Mouse (Mus musculus) hindbrain, embryonic 12.5 days (tissue): ENCODE results near the gene Gm43720. TPM values are rescaled to one million over a fixed set of nuclear protein-coding genes. Genes with fewer than 3 reads are reported as not detected.

ENCODE experiments used
- ATAC-seq: fragments of 200-750 bp; cut with Nextera tagmentation; 2 replicates; pipeline ENCODE4 v1.8.0; 2017; ENCODE audit warnings: moderate TSS enrichment; ENCODE audit not compliant: low FRiP score
- H3K27ac ChIP-seq: fragments of 300-500 bp; sonication (generic); 2 replicates; pipeline ENCODE4 v1.5.1; 2016; ENCODE audit warnings: mild to moderate bottlenecking
- H3K27me3 ChIP-seq: fragments of 300-500 bp; sonication (generic); 2 replicates; pipeline ENCODE4 v1.6.1; 2016; ENCODE audit warnings: mild to moderate bottlenecking
- H3K36me3 ChIP-seq: fragments of 300-500 bp; sonication (generic); 2 replicates; pipeline ENCODE4 v1.6.1; 2016; ENCODE audit warnings: mild to moderate bottlenecking
- H3K4me1 ChIP-seq: fragments of 300-500 bp; sonication (generic); 2 replicates; pipeline ENCODE4 v1.6.1; 2016
- H3K4me2 ChIP-seq: fragments of 300-500 bp; sonication (generic); replicated peaks from 2 replicates; pipeline ENCODE4 v1.6.1; 2016; ENCODE audit warnings: mild to moderate bottlenecking
- H3K4me3 ChIP-seq: fragments of 300-500 bp; sonication (generic); 2 replicates; pipeline ENCODE4 v1.5.1; 2016; ENCODE audit warnings: mild to moderate bottlenecking
- H3K9ac ChIP-seq: fragments of 300-500 bp; sonication (generic); 2 replicates; pipeline ENCODE4 v1.6.1; 2016; ENCODE audit warnings: mild to moderate bottlenecking, moderate library complexity
- H3K9me3 ChIP-seq: fragments of 300-500 bp; sonication (generic); replicated peaks from 2 replicates; pipeline ENCODE4 v1.6.1; 2016; ENCODE audit warnings: mild to moderate bottlenecking
- WGBS: fragments of 180-500 bp; shearing (Covaris S2); methylation state at CpG from one replicate; pipeline ENCODE4 v1.1.7; 2016; 5-methylcytosine and 5-hydroxymethylcytosine counted together
- polyA plus RNA-seq: library from polyadenylated mRNA; unstranded; fragments of >200 nt; fragmentation: Nextera tagmentation; extraction: Ambion mirVana; gene quantifications from 2 replicates; pipeline ENCODE4 v1.2.1, GENCODE M21; 2016

Gene Gm43720
- polyA plus RNA-seq, 1 experiment from 2014 or later = 0.12 TPM

GRCm38 (mm10) chr5:138274186-138274585 lies 5.6 kb downstream of the Gm43720 start:
- WGBS = 52% methylated on average over 8 of the region's 8 CpGs
- H3K4me3 ChIP-seq = no peak overlapping the region
- H3K27ac ChIP-seq = no peak overlapping the region
- peaks cover 32% of the 10 kb centered on the region for H3K36me3 ChIP-seq
- H3K4me1 ChIP-seq = peaks cover 75% of the 10 kb centered on the region
- H3K9me3 ChIP-seq = no peaks in the 10 kb centered on the region
- no peak overlapping the region; the same call in 1 of the 2 replicates for H3K4me2 ChIP-seq
- peak overlapping the region; percentile 39; the same call in 1 of the 2 replicates for H3K9ac ChIP-seq
- no peak for ATAC-seq
- H3K27me3 ChIP-seq = no peaks in the 10 kb centered on the region; the same call in 1 of the 2 replicates

GRCm38 (mm10) chr5:138272409-138272923 lies 7.3 kb downstream of the Gm43720 start, which contains the start of gene Gal3st4:
Gene Gal3st4, minus strand, starts transcription at chr5:138272840.
- H3K4me1 ChIP-seq = peaks cover 60% of the 10 kb centered on the region
- no peaks in the 10 kb centered on the region; the same call in 1 of the 2 replicates for H3K27me3 ChIP-seq
- H3K9me3 ChIP-seq = no peaks in the 10 kb centered on the region
- peak within 1 kb of the TSS; percentile 19 for H3K4me3 ChIP-seq
- peak within 1 kb of the TSS; percentile 39 for H3K4me2 ChIP-seq
- peak within 1 kb of the TSS; percentile 55 for H3K27ac ChIP-seq
- WGBS = 1% methylated on average over 12 of the region's 12 CpGs
- H3K36me3 ChIP-seq = peaks cover 26% of the 10 kb centered on the region
- peak within 1 kb of the TSS; percentile 45; the same call in 1 of the 2 replicates for H3K9ac ChIP-seq
- ATAC-seq = no peak

- 51% methylated on average over 3 of the region's 3 CpGs for WGBS
- Histone ChIP-seq H3K9ac (no peak overlapping the region), H3K9me3 (no peaks in the 10 kb centered on the region), H3K27me3 (no peaks in the 10 kb centered on the region; the same call in 1 of the 2 replicates), H3K4me2 (no peak overlapping the region), H3K4me3 (no peak overlapping the region), H3K27ac (no peak overlapping the region), H3K4me1 (peaks cover 47% of the 10 kb centered on the region), H3K36me3 (peaks cover 17% of the 10 kb centered on the region)
- ATAC-seq = no peak
Observed at GRCm38 (mm10) chr5:138271232-138271631, 8.5 kb downstream of the Gm43720 start.

DNA sequence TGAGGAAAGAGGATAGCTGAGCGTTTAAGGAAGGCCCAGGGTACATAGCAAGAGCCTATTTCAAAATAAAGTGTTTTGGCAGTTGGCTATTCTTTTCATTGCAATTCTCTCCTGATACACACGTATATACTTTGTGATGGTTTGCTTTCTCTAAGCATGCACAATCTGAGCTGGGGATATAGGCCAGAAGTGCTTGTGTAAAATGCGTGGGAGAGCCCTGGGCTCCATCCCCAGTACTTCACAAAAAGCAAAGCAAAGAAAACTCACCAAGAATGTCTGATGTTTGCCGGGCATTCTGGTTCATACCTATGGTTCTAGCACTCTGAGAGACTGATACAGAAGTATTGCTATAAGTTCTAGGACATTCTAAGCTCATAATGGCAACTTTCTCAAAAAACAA lies 10.8 kb downstream of the Gm43720 start:
- H3K4me3 ChIP-seq = no peak overlapping the region
- no peak overlapping the region for H3K9ac ChIP-seq
- no peaks in the 10 kb centered on the region for H3K9me3 ChIP-seq
- no peak for ATAC-seq
- no peak overlapping the region for H3K4me2 ChIP-seq
- peaks cover 9% of the 10 kb centered on the region for H3K36me3 ChIP-seq
- WGBS = 78% methylated on average over 4 of the region's 4 CpGs
- no peaks in the 10 kb centered on the region; the same call in 1 of the 2 replicates for H3K27me3 ChIP-seq
- peaks cover 32% of the 10 kb centered on the region for H3K4me1 ChIP-seq
- no peak overlapping the region for H3K27ac ChIP-seq

GRCm38 (mm10) chr5:138267114-138267513 lies 12.6 kb downstream of the Gm43720 start:
- Histone ChIP-seq H3K9me3 (no peaks in the 10 kb centered on the region), H3K4me2 (no peak overlapping the region), H3K27ac (no peak overlapping the region), H3K36me3 (peaks cover 8% of the 10 kb centered on the region), H3K4me1 (peaks cover 28% of the 10 kb centered on the region), H3K27me3 (no peaks in the 10 kb centered on the region; the same call in 1 of the 2 replicates), H3K9ac (no peak overlapping the region), H3K4me3 (no peak overlapping the region)
- ATAC-seq = no peak
- 93% methylated on average over 3 of the region's 3 CpGs for WGBS

DNA sequence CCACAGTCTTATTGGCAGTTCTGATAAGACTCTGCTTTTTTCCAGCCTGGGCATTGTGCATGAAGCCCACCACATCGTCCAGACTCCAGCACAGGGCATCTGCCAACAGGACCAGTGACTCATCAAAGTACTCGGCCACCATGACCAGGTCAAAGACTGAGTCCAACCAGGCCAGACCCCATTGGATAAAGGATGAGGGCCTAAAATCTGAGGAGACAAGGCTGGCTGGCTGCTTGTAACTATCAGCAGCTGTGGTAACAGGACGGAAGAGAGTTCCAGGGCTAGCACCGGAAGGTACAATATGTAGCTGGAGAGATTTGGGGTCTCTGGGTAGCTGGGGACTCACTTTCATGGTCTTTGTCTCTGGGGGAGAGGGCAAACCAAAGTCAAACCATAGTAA lies 14.0 kb downstream of the Gm43720 start:
- no peaks in the 10 kb centered on the region for H3K27me3 ChIP-seq
- no peaks in the 10 kb centered on the region for H3K9me3 ChIP-seq
- H3K4me1 ChIP-seq = peaks cover 22% of the 10 kb centered on the region
- no peak overlapping the region for H3K4me2 ChIP-seq
- H3K4me3 ChIP-seq = no peak overlapping the region
- no peak overlapping the region for H3K27ac ChIP-seq
- over 99% methylated on average over 4 of the region's 4 CpGs for WGBS
- no peak for ATAC-seq
- peaks cover 22% of the 10 kb centered on the region for H3K36me3 ChIP-seq
- no peak overlapping the region for H3K9ac ChIP-seq

GRCm38 (mm10) chr5:138264207-138264578 lies 15.6 kb downstream of the Gm43720 start:
- H3K4me1 ChIP-seq = peaks cover 25% of the 10 kb centered on the region
- H3K9ac ChIP-seq = peak overlapping the region; percentile 97
- peak overlapping the region; percentile 97 for H3K4me3 ChIP-seq
- WGBS = 18% methylated on average over 6 of the region's 6 CpGs
- peak overlapping the region; percentile 81; the same call in 1 of the 2 replicates for H3K27ac ChIP-seq
- H3K4me2 ChIP-seq = peak overlapping the region; percentile 100
- peaks cover 36% of the 10 kb centered on the region for H3K36me3 ChIP-seq
- H3K27me3 ChIP-seq = no peaks in the 10 kb centered on the region
- no peak for ATAC-seq
- no peaks in the 10 kb centered on the region for H3K9me3 ChIP-seq

- peak within 1 kb of the TSS; percentile 81 for H3K27ac ChIP-seq
- H3K4me1 ChIP-seq = peaks cover 25% of the 10 kb centered on the region
- peaks cover 42% of the 10 kb centered on the region for H3K36me3 ChIP-seq
- peak within 1 kb of the TSS; percentile 97 for H3K9ac ChIP-seq
- no peaks in the 10 kb centered on the region for H3K27me3 ChIP-seq
- H3K4me2 ChIP-seq = peak within 1 kb of the TSS; percentile 100
- H3K9me3 ChIP-seq = no peaks in the 10 kb centered on the region
- H3K4me3 ChIP-seq = peak within 1 kb of the TSS; percentile 97
- ATAC-seq = peak; percentile 84
- under 1% methylated on average over 67 of the region's 71 CpGs for WGBS
Observed at GRCm38 (mm10) chr5:138263260-138264206, 16.2 kb downstream of the Gm43720 start, which contains the start of gene BC037034. Gene BC037034, minus strand, starts transcription at chr5:138264033.

GRCm38 (mm10) chr5:138262582-138263240 lies 17.0 kb downstream of the Gm43720 start:
- Histone ChIP-seq H3K4me3 (peak overlapping the region; percentile 97), H3K36me3 (peaks cover 49% of the 10 kb centered on the region), H3K4me1 (peaks cover 25% of the 10 kb centered on the region), H3K9ac (peak overlapping the region; percentile 97), H3K4me2 (peak overlapping the region; percentile 100), H3K9me3 (no peaks in the 10 kb centered on the region), H3K27me3 (no peaks in the 10 kb centered on the region), H3K27ac (no peak overlapping the region)
- ATAC-seq = no peak
- WGBS = 68% methylated on average over 18 of the region's 18 CpGs

DNA sequence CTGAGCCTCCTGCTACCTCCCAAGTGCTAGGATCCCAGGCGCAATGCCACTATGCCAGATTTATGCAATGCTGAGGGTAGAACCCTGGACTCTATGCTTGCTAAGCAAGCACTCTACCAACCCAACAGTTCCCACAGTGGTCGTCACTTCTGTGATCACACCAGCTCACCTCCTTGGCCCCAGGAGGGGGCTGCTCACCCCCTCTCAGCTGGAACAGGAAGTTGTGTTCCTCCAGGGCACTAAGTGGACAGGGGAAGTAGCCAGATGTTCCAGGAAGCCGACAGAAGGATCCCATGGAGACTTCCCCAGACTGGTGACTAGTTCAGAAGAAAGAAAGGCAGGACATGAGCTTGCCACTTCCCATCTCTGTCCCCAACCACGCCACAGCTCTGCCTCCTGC lies 17.8 kb downstream of the Gm43720 start:
- H3K9me3 ChIP-seq = no peaks in the 10 kb centered on the region
- peak overlapping the region; percentile 100; the same call in 1 of the 2 replicates for H3K4me2 ChIP-seq
- peaks cover 25% of the 10 kb centered on the region for H3K4me1 ChIP-seq
- H3K9ac ChIP-seq = peak overlapping the region; percentile 5; the same call in 1 of the 2 replicates
- ATAC-seq = no peak
- H3K36me3 ChIP-seq = peaks cover 49% of the 10 kb centered on the region
- 86% methylated on average over 4 of the region's 4 CpGs for WGBS
- no peaks in the 10 kb centered on the region for H3K27me3 ChIP-seq
- no peak overlapping the region for H3K27ac ChIP-seq
- H3K4me3 ChIP-seq = no peak overlapping the region; the same call in 1 of the 2 replicates

GRCm38 (mm10) chr5:138260834-138261233 lies 18.9 kb downstream of the Gm43720 start:
- Histone ChIP-seq H3K4me1 (peaks cover 31% of the 10 kb centered on the region), H3K9ac (no peak overlapping the region), H3K4me2 (no peak overlapping the region), H3K4me3 (no peak overlapping the region), H3K9me3 (no peaks in the 10 kb centered on the region), H3K27me3 (no peaks in the 10 kb centered on the region), H3K27ac (no peak overlapping the region), H3K36me3 (peaks cover 43% of the 10 kb centered on the region)
- ATAC-seq = no peak
- 92% methylated on average over 11 of the region's 11 CpGs for WGBS

GRCm38 (mm10) chr5:138260051-138260450 lies 19.7 kb downstream of the Gm43720 start:
- Histone ChIP-seq H3K27me3 (no peaks in the 10 kb centered on the region), H3K9me3 (no peaks in the 10 kb centered on the region), H3K9ac (no peak overlapping the region), H3K4me3 (no peak overlapping the region), H3K36me3 (peaks cover 40% of the 10 kb centered on the region), H3K4me2 (no peak overlapping the region), H3K27ac (no peak overlapping the region), H3K4me1 (peaks cover 33% of the 10 kb centered on the region)
- ATAC-seq = no peak
- WGBS = 87% methylated on average over 10 of the region's 10 CpGs
